Mouse (Mus musculus) A20 (cell line): ENCODE measurements around the gene Slc15a2.

Experiments
- DNase-seq: peaks from one replicate; pipeline ENCODE4 v3.0.0-alpha.2; 2011; ENCODE audit warnings: low read depth, low spot score

Gene Slc15a2

DNA sequence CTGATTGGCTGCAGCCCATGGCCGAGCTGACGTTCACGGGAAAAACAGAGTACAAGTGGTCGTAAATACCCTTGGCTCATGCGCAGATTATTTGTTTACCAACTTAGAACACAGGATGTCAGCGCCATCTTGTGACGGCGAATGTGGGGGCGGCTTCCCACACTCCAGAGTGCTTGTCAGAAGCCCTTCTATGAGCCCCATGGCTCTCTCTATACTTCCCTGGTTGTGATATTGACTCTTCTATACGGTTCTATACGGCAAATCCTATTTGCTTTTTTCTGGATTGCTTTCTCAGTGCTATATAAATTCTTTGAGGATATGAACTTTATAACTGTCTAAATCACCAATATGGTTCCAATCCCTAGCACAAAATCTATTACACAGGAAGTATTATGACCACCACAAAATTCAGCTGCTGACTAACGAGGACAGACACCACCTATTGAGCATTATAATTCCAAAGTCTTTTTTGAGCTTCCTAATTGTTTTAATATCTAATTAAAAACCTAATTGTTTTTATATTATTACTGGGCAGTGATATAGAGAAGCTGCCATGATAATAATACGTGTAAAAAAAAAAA, 14.5 kb downstream of the Slc15a2 start:
- DNase-seq = no peak

GRCm38 (mm10) chr16:36751979-36752378, 32.8 kb downstream of the Slc15a2 start:
- DNase-seq = no peak

- no peak for DNase-seq
Observed at GRCm38 (mm10) chr16:36747767-36748166, 37.0 kb downstream of the Slc15a2 start.

DNA sequence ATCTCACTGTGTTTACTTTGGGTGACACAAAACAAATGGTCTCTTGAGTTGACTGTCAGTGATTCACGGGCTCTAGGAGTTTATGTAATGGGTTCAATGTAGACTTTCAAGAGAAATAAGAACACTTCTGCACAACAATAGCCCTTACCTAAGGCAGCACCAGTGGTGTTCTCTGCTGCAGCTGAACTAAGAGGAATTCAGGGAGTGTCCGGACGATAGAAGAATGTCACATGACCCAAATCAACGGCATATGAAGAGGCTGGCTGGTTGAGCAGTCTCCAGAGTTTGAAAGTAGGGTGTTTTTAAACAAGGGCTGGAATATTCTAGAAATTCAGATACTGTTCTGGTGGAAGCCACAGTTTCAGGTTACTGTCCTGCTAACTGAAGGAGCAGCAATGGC, 37.7 kb downstream of the Slc15a2 start:
- DNase-seq = no peak

DNA sequence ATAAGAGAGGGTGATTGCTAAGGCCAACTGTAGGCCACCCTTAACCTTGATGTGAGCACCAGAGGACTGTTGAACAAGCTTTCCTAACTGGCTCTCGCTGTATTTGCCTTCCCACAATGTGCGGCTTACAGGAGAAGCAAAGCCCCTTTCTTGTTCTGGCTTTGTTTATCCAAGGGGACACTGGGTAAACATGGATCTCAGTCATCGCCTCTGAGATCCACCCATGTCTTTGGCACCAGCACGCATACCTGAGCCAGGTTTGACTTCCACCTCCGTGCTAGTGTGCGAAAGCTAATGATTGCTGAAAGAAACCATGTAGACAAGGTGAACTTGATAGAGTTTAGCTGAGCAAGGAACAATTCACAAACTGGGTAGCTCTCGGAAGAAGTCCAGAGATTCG, 41.2 kb downstream of the Slc15a2 start:
- DNase-seq = no peak

- DNase-seq = no peak
Observed at GRCm38 (mm10) chr16:36739404-36739930, 45.3 kb downstream of the Slc15a2 start.

DNA sequence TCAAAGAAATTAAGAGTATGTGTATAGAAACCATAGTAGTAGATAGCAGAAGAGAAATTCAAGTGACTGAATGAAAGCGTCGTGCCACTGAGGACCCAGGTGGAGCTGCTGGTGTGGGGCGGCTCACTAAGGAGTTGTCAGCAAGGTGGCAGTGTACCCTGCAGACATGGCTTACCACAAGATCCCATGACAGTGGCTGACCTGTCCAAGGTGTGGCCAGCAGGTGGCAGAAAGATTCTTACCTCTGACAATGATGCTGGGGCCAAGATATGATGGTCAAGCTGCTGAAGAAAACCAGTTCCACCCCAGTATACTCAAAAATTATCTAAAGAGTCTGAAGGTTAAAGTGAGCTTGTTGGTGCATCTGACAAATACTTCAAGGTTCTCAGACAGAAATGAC, 49.3 kb downstream of the Slc15a2 start:
- peak; percentile 51 for DNase-seq

DNA sequence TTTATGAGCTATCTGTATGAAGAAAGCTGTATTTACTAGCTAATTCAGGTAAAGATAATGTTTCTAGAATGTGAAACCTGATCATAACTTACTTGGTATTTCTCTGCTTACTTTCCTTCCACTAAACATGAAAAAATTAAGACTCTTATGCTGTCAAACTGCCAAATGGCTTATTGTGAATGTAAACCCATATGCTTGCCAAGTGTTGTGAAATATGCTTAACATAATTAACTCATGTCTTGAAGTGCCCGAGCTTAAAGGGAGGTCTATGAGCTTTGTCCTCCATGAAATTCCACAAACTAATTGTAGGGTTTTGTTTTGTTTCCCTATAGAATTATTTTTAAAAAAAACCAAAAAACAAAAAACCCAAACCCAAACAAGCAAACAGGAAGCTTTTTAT, 50.9 kb downstream of the Slc15a2 start:
- no peak for DNase-seq

DNA sequence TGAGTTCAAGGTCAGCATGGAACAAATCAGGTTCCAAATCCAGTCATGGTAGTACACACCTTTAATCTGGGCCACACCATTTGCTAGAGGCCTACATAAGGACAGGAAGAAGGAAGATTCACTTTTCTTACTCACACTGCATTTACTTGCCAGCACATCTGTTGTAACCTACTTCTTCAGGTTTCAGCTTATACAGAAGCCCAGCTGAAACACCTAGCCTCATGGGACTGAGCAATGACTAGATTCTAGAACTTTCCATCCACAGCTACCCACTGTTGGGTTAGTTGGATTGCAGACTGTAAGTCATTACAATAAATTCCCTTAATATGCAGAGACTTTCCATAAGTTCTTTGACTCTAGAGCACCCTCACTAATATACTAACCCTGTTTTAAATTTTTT, 52.2 kb downstream of the Slc15a2 start:
- no peak for DNase-seq

DNA sequence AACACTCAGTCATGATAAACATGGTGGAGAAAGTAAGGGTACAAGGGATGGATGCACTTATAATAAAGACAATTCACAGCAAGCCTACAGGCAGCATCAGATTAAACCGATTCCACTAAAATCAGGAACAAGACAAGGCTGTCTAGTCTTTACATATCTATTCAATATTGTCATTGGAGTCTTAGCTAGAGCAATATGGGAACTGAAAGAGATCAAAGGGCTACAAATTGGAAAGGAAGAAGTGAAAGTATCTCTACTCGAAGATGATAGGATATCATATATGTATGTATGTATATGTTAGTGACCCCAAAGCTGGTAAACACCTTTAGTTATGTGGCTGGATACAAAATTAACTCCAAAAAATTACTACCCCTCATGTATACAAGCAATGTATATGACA, 55.8 kb downstream of the Slc15a2 start:
- DNase-seq = peak; percentile 23

GRCm38 (mm10) chr16:36723880-36724443, 60.8 kb downstream of the Slc15a2 start:
- DNase-seq = peak; percentile 83

- DNase-seq = peak; percentile 68
Observed at GRCm38 (mm10) chr16:36722739-36723138, 62.0 kb downstream of the Slc15a2 start.

GRCm38 (mm10) chr16:36720194-36721055, 64.3 kb downstream of the Slc15a2 start:
- DNase-seq = peak; percentile 64

DNA sequence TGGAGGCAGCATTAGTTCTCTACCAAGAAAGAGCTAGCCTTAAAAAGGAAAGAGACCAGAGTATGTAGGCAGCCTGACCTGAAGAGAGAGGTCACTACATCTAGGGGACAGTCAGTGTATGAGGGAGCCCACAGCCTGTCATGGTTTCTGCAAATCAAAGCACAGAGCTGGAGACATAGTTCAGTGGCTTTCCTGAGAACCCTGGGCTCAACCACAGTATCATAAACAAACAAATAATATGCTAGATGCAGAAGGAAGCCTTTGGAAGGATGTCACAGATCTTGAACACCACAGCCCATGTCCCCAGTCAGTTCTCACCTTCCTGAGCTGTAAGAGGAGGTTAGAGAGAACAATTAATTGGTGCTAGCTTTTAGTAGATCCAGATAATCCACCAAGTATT, 66.1 kb downstream of the Slc15a2 start:
- DNase-seq = no peak

DNA sequence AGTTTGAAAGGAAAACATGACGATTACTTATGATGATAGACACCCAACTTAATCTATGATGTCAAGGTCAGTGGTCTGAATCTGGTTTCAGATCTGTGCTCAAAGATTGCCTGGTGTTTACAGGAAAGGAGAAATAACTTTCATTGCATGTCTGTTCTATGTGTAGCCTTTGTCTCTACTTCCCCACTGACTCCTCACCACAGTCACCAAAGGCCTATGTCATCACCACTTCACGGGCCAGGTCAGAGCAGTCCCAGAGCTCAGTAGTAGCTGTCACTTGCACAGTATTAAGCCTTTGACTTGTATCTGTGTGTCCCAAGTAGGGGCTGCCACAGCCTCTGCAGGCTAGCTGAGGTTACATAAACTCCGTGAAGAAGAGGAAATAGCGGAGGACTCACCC, 67.3 kb downstream of the Slc15a2 start:
- no peak for DNase-seq

GRCm38 (mm10) chr16:36711760-36712159, 73.0 kb downstream of the Slc15a2 start:
- DNase-seq = peak; percentile 91

- DNase-seq = peak; percentile 72
Observed at GRCm38 (mm10) chr16:36710794-36711193, 74.0 kb downstream of the Slc15a2 start.

DNA sequence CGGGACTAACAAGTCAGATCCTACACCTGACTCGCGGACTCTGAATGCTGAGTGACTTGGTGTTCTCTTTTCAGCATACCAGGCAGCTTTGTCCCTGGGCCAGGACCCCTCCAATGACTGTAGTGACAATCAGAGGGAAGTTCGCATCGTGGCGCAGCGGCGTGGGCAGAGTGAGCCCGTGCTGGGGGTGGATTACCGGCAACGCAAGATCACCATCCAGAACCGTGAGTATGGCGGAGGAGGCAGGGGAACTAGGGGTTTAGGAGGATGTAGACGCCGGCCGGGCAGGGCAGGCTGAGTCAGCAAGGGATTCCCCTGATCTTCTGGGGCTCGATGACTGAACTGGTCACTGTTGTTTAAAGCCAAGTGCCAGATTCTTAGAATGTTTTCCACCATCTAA, 75.4 kb downstream of the Slc15a2 start:
- DNase-seq = peak; percentile 75

GRCm38 (mm10) chr16:36708751-36709150, 76.0 kb downstream of the Slc15a2 start:
- DNase-seq = peak; percentile 23

- no peak for DNase-seq
Observed at GRCm38 (mm10) chr16:36707702-36708423, 76.9 kb downstream of the Slc15a2 start.

GRCm38 (mm10) chr16:36700484-36700883, 84.3 kb downstream of the Slc15a2 start:
- peak; percentile 47 for DNase-seq
